In genomic region chr1:79797084-79797483, GRCm38 (mm10) we compare ENCODE assay signal across 19 mouse cellular contexts.
"Had no signal": no experiment of that assay in that cellular context is flagged by ENCODE, and none has a peak within 500 bp of the region (broad histone marks: within the 10 kb centered on the region; RNA-seq: fewer than 3 reads in every experiment).

No protein-coding gene starts in this region.

- DNase-seq: lung, adult 18-20 months; lung, embryonic 14.5 days; lung, postnatal 10 days; lung, postnatal 4 days; midbrain, embryonic 14.5 days; retina, postnatal 1 day; right cerebral cortex, adult 18-20 months; right cerebral cortex, postnatal 25 days; right cerebral cortex, postnatal 4 days; spleen, adult 18-20 months; thymus, adult 18-20 months; thymus, postnatal 14 days; thymus, postnatal 36 days had no signal

- H3K36me3 ChIP-seq: midbrain, embryonic 12.5 days had no signal

- H3K4me3 ChIP-seq: midbrain, embryonic 10.5 days; midbrain, embryonic 12.5 days; myocyte; neural tube, embryonic 13.5 days; neural tube, embryonic 15.5 days had no signal

- ATAC-seq: midbrain, embryonic 16.5 days had no signal

- H3K27me3 ChIP-seq: midbrain, embryonic 12.5 days; neural tube, embryonic 13.5 days; neural tube, embryonic 15.5 days had no signal

- H3K4me1 ChIP-seq: midbrain, embryonic 10.5 days; midbrain, embryonic 12.5 days; neural tube, embryonic 13.5 days; neural tube, embryonic 15.5 days had no signal

- H3K9me3 ChIP-seq: midbrain, embryonic 10.5 days; midbrain, embryonic 12.5 days; neural tube, embryonic 13.5 days; neural tube, embryonic 15.5 days had no signal
